Mouse (Mus musculus) C2C12 (cell line): ENCODE measurements at regions not wholly inside any gene's neighbourhood (a gene's known extent, or its start where the extent isn't known, plus 50 kb on each side); places are given as distances from the start of the nearest gene placed in this dataset.
"Not testable (repeated sequence)": the region's sequence is repeated elsewhere in the genome, so short reads cannot be mapped to it uniquely, and the experiment has no call there.

Source experiments
- H3K27me3 ChIP-seq: one replicate; pipeline ENCODE4 v1.6.1; 2011; ENCODE audit not compliant: control insufficient read depth, insufficient read depth, insufficient read length
- H3K36me3 ChIP-seq: one replicate; pipeline ENCODE4 v1.6.1; 2011; ENCODE audit not compliant: control insufficient read depth, insufficient read depth
- H3K4me3 ChIP-seq: one replicate; pipeline ENCODE4 v1.5.1; 2011; ENCODE audit warnings: mild to moderate bottlenecking, control low read depth; ENCODE audit not compliant: poor library complexity, insufficient read depth, severe bottlenecking
- H3K79me2 ChIP-seq: one replicate; pipeline ENCODE4 v1.6.1; 2011; ENCODE audit not compliant: control insufficient read depth, insufficient read depth
- H3K79me3 ChIP-seq: one replicate; pipeline ENCODE4 v1.6.1; 2011; ENCODE audit warnings: low read depth, control low read depth
- H3ac ChIP-seq: one replicate; pipeline ENCODE3; 2011; ENCODE audit warnings: low read depth; ENCODE audit not compliant: control insufficient read depth, insufficient read length
- CEBPB ChIP-seq: IDR thresholded peaks from one replicate; pipeline ENCODE4 v1.6.1; 2011; ENCODE audit warnings: low read depth, mild to moderate bottlenecking, control low read depth, moderate library complexity
- CTCF ChIP-seq: IDR thresholded peaks from one replicate; pipeline ENCODE4 v1.5.1; 2011; ENCODE audit not compliant: control insufficient read depth, insufficient read depth, insufficient read length
- FOSL1 ChIP-seq: IDR thresholded peaks from one replicate; pipeline ENCODE4 v1.8.0; 2011; ENCODE audit warnings: mild to moderate bottlenecking, low read length; ENCODE audit not compliant: poor library complexity, insufficient read depth, severe bottlenecking
- MAX ChIP-seq: IDR thresholded peaks from one replicate; pipeline ENCODE4 v1.6.1; 2011; ENCODE audit warnings: mild to moderate bottlenecking, control low read depth
- MYOD1 ChIP-seq: IDR thresholded peaks from one replicate; pipeline ENCODE4 v1.6.1; 2011; ENCODE audit warnings: low read depth; ENCODE audit not compliant: control insufficient read depth, insufficient read length
- MYOG ChIP-seq: IDR thresholded peaks from one replicate; pipeline ENCODE4 v1.6.1; 2011; ENCODE audit not compliant: control insufficient read depth, insufficient read length; ENCODE audit errors: extremely low read depth
- USF1 ChIP-seq: IDR thresholded peaks from one replicate; pipeline ENCODE4 v1.6.1; 2011; ENCODE audit warnings: low read depth, mild to moderate bottlenecking, control low read depth, moderate library complexity

DNA sequence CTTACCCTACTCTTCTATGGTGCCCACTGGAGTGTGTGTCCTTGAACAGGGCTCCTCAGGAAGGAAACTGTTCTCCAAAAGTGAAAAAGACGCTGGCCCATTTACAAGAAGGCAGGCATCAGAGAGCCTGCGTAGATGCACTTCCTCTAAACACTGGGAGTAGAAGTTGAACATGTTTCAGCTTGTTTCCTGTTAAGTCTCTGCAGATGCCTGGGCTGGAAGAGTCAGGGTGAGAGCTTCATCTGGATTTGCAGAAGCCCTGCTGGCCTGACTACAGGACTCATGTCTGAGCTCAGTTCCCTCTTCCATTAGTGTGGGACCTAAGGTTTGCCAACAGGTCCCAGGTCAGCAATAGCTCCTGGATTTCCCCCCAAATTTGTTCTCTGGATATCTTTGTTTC lies 54.7 kb upstream of the Nlrp1b start:
- Histone ChIP-seq H3K79me3 (no peaks in the 10 kb centered on the region), H3K36me3 (no peaks in the 10 kb centered on the region), H3K27me3 (no peaks in the 10 kb centered on the region), H3K4me3 (no peak overlapping the region), H3ac (no peak overlapping the region), H3K79me2 (no peaks in the 10 kb centered on the region)
- TF ChIP-seq MYOG (no peak), CEBPB (no peak), FOSL1 (no peak), MYOD1 (no peak), MAX (no peak), CTCF (no peak), USF1 (no peak)

DNA sequence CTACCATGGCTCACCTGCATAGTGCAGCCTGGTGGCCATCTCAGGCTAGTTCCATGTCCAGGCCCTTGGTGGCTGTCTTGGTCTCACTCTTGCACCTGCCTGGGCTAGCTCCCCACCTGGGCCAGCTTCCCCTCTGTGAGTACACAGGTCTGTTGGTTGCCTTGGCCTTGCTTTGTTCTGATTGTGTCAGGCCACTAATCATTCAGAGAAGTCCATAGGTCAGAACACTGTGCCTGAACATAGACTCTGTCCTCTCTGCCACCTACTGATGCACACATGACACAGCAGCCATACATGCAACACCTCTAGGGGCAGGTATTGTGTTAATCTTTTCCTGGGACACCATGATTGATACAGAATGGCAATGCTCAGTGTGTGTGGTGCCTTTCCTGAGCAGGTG lies 57.7 kb upstream of the Nlrp1b start:
- not testable (repeated sequence) for H3ac ChIP-seq, H3K4me3 ChIP-seq, H3K79me3 ChIP-seq, H3K27me3 ChIP-seq, H3K36me3 ChIP-seq, H3K79me2 ChIP-seq

DNA sequence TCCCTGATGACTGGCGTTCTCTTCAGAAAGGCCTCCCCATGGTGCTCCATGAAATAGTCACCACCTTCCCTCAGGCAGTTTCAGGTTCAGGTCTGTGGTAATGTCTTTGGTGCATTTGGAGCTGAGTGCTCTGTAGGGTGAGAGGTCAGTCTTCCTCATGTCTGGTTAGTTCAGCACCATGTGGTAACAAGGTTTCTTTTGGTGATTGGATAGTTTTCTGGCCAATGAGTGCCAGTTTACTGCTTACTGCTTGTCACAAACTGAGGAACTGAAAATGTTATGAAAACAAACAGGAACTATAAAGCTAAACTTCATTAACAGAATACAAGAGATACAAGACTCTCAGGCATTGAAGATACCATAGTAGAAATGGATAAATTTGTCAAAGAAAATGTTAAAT lies 59.0 kb upstream of the Nlrp1b start:
- Histone ChIP-seq H3ac (no peak overlapping the region), H3K27me3 (no peaks in the 10 kb centered on the region)
- TF ChIP-seq MYOD1 (no peak), MAX (no peak), USF1 (no peak), MYOG (no peak), CEBPB (no peak), CTCF (no peak), FOSL1 (no peak)

DNA sequence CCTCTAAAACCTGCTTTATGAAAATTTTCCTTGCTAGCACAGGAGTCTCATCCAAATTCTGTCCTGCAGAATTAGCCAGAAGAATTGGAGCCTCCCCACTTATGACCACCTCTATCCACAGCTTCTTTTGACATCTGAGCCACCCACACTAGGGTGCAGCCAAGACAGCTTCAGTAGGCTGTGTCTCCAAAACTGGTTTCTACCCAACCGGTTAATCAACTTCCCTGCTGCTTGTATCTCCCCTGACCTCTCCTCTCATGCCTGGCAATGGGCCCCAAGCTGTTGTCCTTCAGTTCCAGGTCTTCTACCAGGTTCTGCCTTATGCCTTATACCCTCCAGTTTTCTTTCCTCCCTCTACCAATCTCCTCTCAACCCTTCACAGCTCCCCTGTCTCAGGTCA lies 68.9 kb upstream of the Nlrp1b start:
- no peaks in the 10 kb centered on the region for H3K36me3 ChIP-seq
- no peak overlapping the region for H3K4me3 ChIP-seq
- H3ac ChIP-seq, result no peak overlapping the region
- TF ChIP-seq MAX (no peak), MYOG (no peak), CTCF (no peak), USF1 (no peak), FOSL1 (no peak), MYOD1 (no peak), CEBPB (no peak)
- H3K79me3 ChIP-seq, result no peaks in the 10 kb centered on the region
- no peaks in the 10 kb centered on the region for H3K79me2 ChIP-seq
- H3K27me3 ChIP-seq, result no peaks in the 10 kb centered on the region

More for the DNA sequence above, 59.0 kb upstream of the Nlrp1b start:
- H3K36me3 ChIP-seq, result no peaks in the 10 kb centered on the region
- no peaks in the 10 kb centered on the region for H3K79me3 ChIP-seq
- no peaks in the 10 kb centered on the region for H3K79me2 ChIP-seq
- H3K4me3 ChIP-seq, result no peak overlapping the region

DNA sequence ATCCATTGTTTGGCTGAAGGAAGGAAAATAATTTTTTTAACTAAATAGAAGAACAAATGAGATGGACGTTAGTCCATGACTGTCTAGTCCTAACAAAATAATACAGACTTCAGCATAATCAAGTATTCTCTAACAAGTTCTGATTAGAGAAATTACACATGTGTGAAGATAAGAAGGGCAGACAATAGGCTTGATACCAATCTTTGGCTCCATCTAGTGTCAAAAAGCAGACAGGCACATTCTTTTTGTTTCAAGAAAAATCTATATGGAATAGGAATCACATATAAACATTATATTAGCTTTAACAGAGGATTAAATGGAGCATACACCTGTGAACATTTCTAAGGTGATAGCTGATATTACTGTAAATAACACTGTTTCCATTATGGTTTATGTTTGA lies 92.9 kb upstream of the Nlrp1b start:
- Histone ChIP-seq H3K27me3 (no peaks in the 10 kb centered on the region), H3ac (no peak overlapping the region), H3K36me3 (no peaks in the 10 kb centered on the region), H3K79me2 (no peaks in the 10 kb centered on the region), H3K79me3 (no peaks in the 10 kb centered on the region), H3K4me3 (no peak overlapping the region)
- no peak for TF ChIP-seq MYOG
- TF ChIP-seq MYOD1, result no peak
- no peak for TF ChIP-seq CTCF
- TF ChIP-seq FOSL1, result no peak
- no peak for TF ChIP-seq MAX
- TF ChIP-seq CEBPB, result no peak
- no peak for TF ChIP-seq USF1

DNA sequence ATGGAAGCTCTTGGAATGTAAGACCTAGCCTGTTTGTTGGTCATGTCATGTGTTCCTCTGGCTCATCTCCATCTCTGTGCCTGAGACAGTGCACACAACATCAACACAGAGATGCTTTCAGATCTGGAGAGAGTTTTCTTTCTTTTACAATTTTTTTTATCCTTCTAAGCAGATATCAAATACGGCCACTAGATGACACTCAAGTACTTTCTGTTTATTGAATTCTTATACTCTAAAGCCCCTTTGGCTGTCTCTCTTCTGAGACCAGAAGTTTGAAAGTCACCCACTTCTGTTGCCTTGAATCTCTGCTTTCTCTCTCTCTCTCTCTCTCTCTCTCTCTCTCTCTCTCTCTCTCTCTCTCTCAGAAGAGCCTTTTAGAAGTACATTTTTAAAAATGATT lies 106.9 kb upstream of the Nlrp1b start:
- Histone ChIP-seq H3K79me3 (no peaks in the 10 kb centered on the region), H3K36me3 (no peaks in the 10 kb centered on the region), H3K27me3 (no peaks in the 10 kb centered on the region), H3K4me3 (no peak overlapping the region), H3ac (no peak overlapping the region), H3K79me2 (no peaks in the 10 kb centered on the region)
- no peak for TF ChIP-seq MYOD1
- no peak for TF ChIP-seq CTCF
- TF ChIP-seq FOSL1, result no peak
- no peak for TF ChIP-seq USF1
- TF ChIP-seq CEBPB, result no peak
